Mouse (Mus musculus): Measurements from ENCODE around the gene Btn2a2. TPM values are rescaled to one million over a fixed set of nuclear protein-coding genes. Genes with fewer than 3 reads are reported as not detected.
A peak's percentile ranks its signal among the peaks of the same experiment; 100 is the strongest.

Btn2a2 gene
- total and polyA plus RNA-seq, 3 experiments: 1.2 to 2.1 (median 1.3) TPM

DNA sequence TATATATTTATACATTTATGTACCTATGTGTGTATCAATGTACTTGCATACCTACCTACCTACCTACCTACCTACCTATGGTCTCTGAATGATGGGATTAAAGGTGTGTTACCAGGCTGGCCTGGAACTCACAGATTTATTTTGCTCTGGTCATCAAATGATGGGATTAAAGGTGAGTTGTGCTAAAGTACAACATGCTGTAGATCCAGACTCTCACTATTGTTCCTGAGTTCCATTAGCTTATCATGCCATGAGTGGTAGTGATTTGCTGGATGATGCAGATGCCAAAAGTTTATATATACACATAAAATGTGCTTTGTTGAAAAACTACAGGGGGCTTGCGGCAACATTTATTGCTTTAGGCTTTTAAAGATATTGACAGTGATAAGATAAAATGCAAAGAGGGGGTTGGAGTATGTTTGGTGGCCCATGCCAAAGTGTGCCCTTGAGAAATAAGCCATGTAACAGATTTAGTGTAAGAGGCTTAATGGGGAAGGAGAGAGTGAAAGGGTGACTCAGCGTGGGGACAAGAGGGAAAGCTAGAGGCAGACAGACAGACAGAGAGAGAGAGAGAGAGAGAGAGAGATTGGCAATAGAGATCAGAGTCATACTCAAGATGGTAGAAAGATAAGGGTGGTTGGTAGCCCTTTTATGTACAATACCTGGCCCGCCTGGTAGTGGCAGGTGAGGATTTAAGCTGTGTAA, 48.5 kb upstream of the Btn2a2 start:
- peak overlapping the region; percentile 95 for H3K9ac ChIP-seq (ENCODE audit: insufficient read depth, low read depth)
- H3K79me2 ChIP-seq (replicated peaks; ENCODE audit: control insufficient read depth, extremely low read depth, insufficient read depth, poor library complexity, severe bottlenecking): no peaks in the 10 kb centered on the region
- no peaks in the 10 kb centered on the region for H3K36me3 ChIP-seq (replicated peaks in 1 of 2; ENCODE audit: control insufficient read depth in 1 of 2, insufficient read depth in 1 of 2, low read length in 1 of 2)
- no peak for DNase-seq (ENCODE audit: extremely low read depth)
- H3K27ac ChIP-seq (ENCODE audit: insufficient read depth, low read depth): peak overlapping the region; percentile 56
- no peaks in the 10 kb centered on the region for H3K27me3 ChIP-seq (replicated peaks)
- no peaks in the 10 kb centered on the region for H3K9me3 ChIP-seq (replicated peaks; ENCODE audit: low read length)
- H3K4me2 ChIP-seq (ENCODE audit: insufficient read depth, low read depth, poor library complexity, severe bottlenecking): peak overlapping the region; percentile 81
- in situ Hi-C loops (cut with MboI; ENCODE audit: low pct_ligation_motif_present, low pct_unique_long_range_greater_than_20kb, low sequenced_read_pairs) (no loop called here), dilution Hi-C loops (cut with MboI; ENCODE audit: extremely low pct_ligation_motif_present, extremely low pct_unique_long_range_greater_than_20kb, low sequenced_read_pairs) (no loop called here)
- peak overlapping the region in 1 of 3 experiments; percentile 55 for H3K4me3 ChIP-seq (replicated peaks in 1 of 3; ENCODE audit: low read depth in 2 of 3, low read length in 2 of 3, poor library complexity in 1 of 3)
- peaks cover 9 to 58% of the 10 kb centered on the region in 2 experiments; a peak in 3 of 4 replicates for H3K4me1 ChIP-seq (ENCODE audit: control insufficient read depth in 1 of 2, insufficient read depth in 2 of 2)
- no peak for TF ChIP-seq E2F4 (IDR thresholded peaks at IDR 0.05; ENCODE audit: insufficient replicate concordance, low read depth, low read length)
- TF ChIP-seq POLR2A (IDR thresholded peaks at IDR 0.05; ENCODE audit: low read depth, low read length): no peak
- no peak for TF ChIP-seq USF2 (conservative IDR thresholded peaks at IDR 0.05; ENCODE audit: low read depth, low read length)
- TF ChIP-seq MXI1 (IDR thresholded peaks at IDR 0.05; ENCODE audit: low read depth, low read length): no peak
- TF ChIP-seq RCOR1 (conservative IDR thresholded peaks at IDR 0.05; ENCODE audit: low read depth, low read length): no peak
- no peak for TF ChIP-seq EP300 (IDR thresholded peaks at IDR 0.05; ENCODE audit: low read length)
- no peak for TF ChIP-seq NELFE (IDR thresholded peaks at IDR 0.05; ENCODE audit: low read depth, low read length)
- TF ChIP-seq TCF12 (IDR thresholded peaks at IDR 0.05; ENCODE audit: low read depth, low read length): no peak
- no peak for TF ChIP-seq ELF1 (IDR thresholded peaks at IDR 0.05; ENCODE audit: low read depth, low read length)

GRCm38 (mm10) chr13:23536076-23536822, 47.6 kb upstream of the Btn2a2 start:
- dilution Hi-C loops (cut with MboI; ENCODE audit: extremely low pct_ligation_motif_present, extremely low pct_unique_long_range_greater_than_20kb, low sequenced_read_pairs): no loop called here
- H3K9ac ChIP-seq (ENCODE audit: insufficient read depth, low read depth): peak overlapping the region; percentile 95
- no peaks in the 10 kb centered on the region for H3K27me3 ChIP-seq (replicated peaks)
- peak overlapping the region; percentile 80 for H3K27ac ChIP-seq (ENCODE audit: insufficient read depth, low read depth)
- TF ChIP-seq ELF1 (IDR thresholded peaks at IDR 0.05; ENCODE audit: low read depth, low read length): no peak
- 0 out of 2 replicates have a peak, but pooled peaks have one; percentile 2 for TF ChIP-seq MYC (IDR thresholded peaks at IDR 0.05; ENCODE audit: low read depth, low read length)
- TF ChIP-seq KAT2A (IDR thresholded peaks at IDR 0.05; ENCODE audit: insufficient replicate concordance, low read length): no peak
- peak; percentile 86 for TF ChIP-seq POLR2AphosphoS2 (IDR thresholded peaks at IDR 0.05; ENCODE audit: low read depth, low read length)
- no peak for TF ChIP-seq RAD21 (IDR thresholded peaks at IDR 0.05; ENCODE audit: low read depth, low read length)
- no peak for TF ChIP-seq ZKSCAN1 (IDR thresholded peaks at IDR 0.05; ENCODE audit: borderline replicate concordance, low read depth, low read length)
- no peak for TF ChIP-seq ETS1 (conservative IDR thresholded peaks at IDR 0.05; ENCODE audit: low read depth, low read length)
- TF ChIP-seq RCOR1 (conservative IDR thresholded peaks at IDR 0.05; ENCODE audit: low read depth, low read length): peak; percentile 21; the same call in 1 of the 2 replicates
- peak; percentile 54; the same call in 1 of the 2 replicates for TF ChIP-seq POLR2A (IDR thresholded peaks at IDR 0.05; ENCODE audit: low read depth, low read length)
- TF ChIP-seq USF2 (conservative IDR thresholded peaks at IDR 0.05; ENCODE audit: low read depth, low read length): no peak
- TF ChIP-seq TBP (conservative IDR thresholded peaks at IDR 0.05; ENCODE audit: low read depth, low read length): 0 out of 2 replicates have a peak, but pooled peaks have one; percentile 4
- TF ChIP-seq USF1 (IDR thresholded peaks at IDR 0.05; ENCODE audit: low read depth, low read length): no peak
- TF ChIP-seq SIN3A (IDR thresholded peaks at IDR 0.05; ENCODE audit: low read length): 0 out of 2 replicates have a peak, but pooled peaks have one; percentile 57
- TF ChIP-seq CHD2 (IDR thresholded peaks at IDR 0.05; ENCODE audit: low read length): no peak
- TF ChIP-seq GABPA (IDR thresholded peaks at IDR 0.05; ENCODE audit: insufficient replicate concordance, low read depth, low read length): no peak
- peak; percentile 93; the same call in 1 of the 2 replicates for TF ChIP-seq ZMIZ1 (IDR thresholded peaks at IDR 0.05; ENCODE audit: low read depth, low read length)
- no peaks in the 10 kb centered on the region for H3K36me3 ChIP-seq (replicated peaks in 1 of 2; ENCODE audit: control insufficient read depth in 1 of 2, insufficient read depth in 1 of 2, low read length in 1 of 2)
- H3K4me2 ChIP-seq (ENCODE audit: insufficient read depth, low read depth, poor library complexity, severe bottlenecking): peak overlapping the region; percentile 93
- H3K4me3 ChIP-seq (replicated peaks in 1 of 3; ENCODE audit: low read depth in 2 of 3, low read length in 2 of 3, poor library complexity in 1 of 3): peak overlapping the region; percentile 49 to 58 (median 55)
- no peak for DNase-seq (ENCODE audit: extremely low read depth)
- peaks cover 9 to 57% of the 10 kb centered on the region in 2 experiments; a peak in 3 of 4 replicates for H3K4me1 ChIP-seq (ENCODE audit: control insufficient read depth in 1 of 2, insufficient read depth in 2 of 2)
- H3K79me2 ChIP-seq (replicated peaks; ENCODE audit: control insufficient read depth, extremely low read depth, insufficient read depth, poor library complexity, severe bottlenecking): no peaks in the 10 kb centered on the region
- in situ Hi-C loops (cut with MboI; ENCODE audit: low pct_ligation_motif_present, low pct_unique_long_range_greater_than_20kb, low sequenced_read_pairs): no loop called here
- no peaks in the 10 kb centered on the region for H3K9me3 ChIP-seq (replicated peaks; ENCODE audit: low read length)
